Mouse (Mus musculus) heart, embryonic 11.5 days (tissue): Measurements from ENCODE around the gene Crisp4. TPM values are rescaled to one million over a fixed set of nuclear protein-coding genes. Genes with fewer than 3 reads are reported as not detected.

Experiments
- ATAC-seq: fragments of 200-750 bp; cut with Nextera tagmentation; replicated peaks from 2 replicates; pipeline ENCODE4 v1.8.0; 2017; ENCODE audit warnings: moderate library complexity; ENCODE audit not compliant: insufficient number of reproducible peaks, low FRiP score, low TSS enrichment
- H3K27ac ChIP-seq: fragments of 300-500 bp; sonication (generic); 2 replicates; pipeline ENCODE4 v1.5.1; 2014; ENCODE audit warnings: mild to moderate bottlenecking, low read depth, low read length
- H3K27me3 ChIP-seq: fragments of 300-500 bp; sonication (generic); 2 replicates; pipeline ENCODE4 v1.6.1; 2014; ENCODE audit warnings: mild to moderate bottlenecking, low read length, mixed read lengths; ENCODE audit not compliant: control insufficient read depth, insufficient read depth
- H3K36me3 ChIP-seq: fragments of 300-500 bp; sonication (generic); 2 replicates; pipeline ENCODE4 v1.6.1; 2014; ENCODE audit warnings: mild to moderate bottlenecking, low read length, moderate library complexity, mixed read lengths; ENCODE audit not compliant: control insufficient read depth, insufficient read depth
- H3K4me1 ChIP-seq: fragments of 300-500 bp; sonication (generic); 2 replicates; pipeline ENCODE4 v1.6.1; 2014; ENCODE audit warnings: low read length; ENCODE audit not compliant: control insufficient read depth, insufficient read depth
- H3K4me2 ChIP-seq: fragments of 300-500 bp; sonication (generic); 2 replicates; pipeline ENCODE4 v1.6.1; 2014; ENCODE audit warnings: mild to moderate bottlenecking, moderate library complexity
- H3K4me3 ChIP-seq: fragments of 300-500 bp; sonication (generic); 2 replicates; pipeline ENCODE4 v1.5.1; 2014; ENCODE audit warnings: low read depth, low read length
- H3K9ac ChIP-seq: fragments of 300-500 bp; sonication (generic); 2 replicates; pipeline ENCODE4 v1.6.1; 2014; ENCODE audit warnings: mild to moderate bottlenecking, low read depth, low read length, moderate library complexity
- H3K9me3 ChIP-seq: fragments of 300-500 bp; sonication (generic); replicated peaks from 2 replicates; pipeline ENCODE4 v1.6.1; 2016; ENCODE audit warnings: low read length; ENCODE audit not compliant: control insufficient read depth
- WGBS: fragments of 180-500 bp; shearing (Covaris S2); extraction: QIAGEN DNeasy Blood & Tissue Kit; methylation state at CpG from one replicate; pipeline ENCODE4 v1.1.7; 2014; ENCODE audit not compliant: insufficient replicate concordance; 5-methylcytosine and 5-hydroxymethylcytosine counted together
- polyA plus RNA-seq: library from polyadenylated mRNA; unstranded; fragments of >200 nt; fragmentation: Nextera tagmentation; extraction: Ambion mirVana; gene quantifications from 2 replicates; pipeline ENCODE4 v1.2.1, GENCODE M21; 2014

Gene Crisp4
- not detected in 2 replicates for polyA plus RNA-seq

- no peak within 1 kb of the TSS for H3K4me2 ChIP-seq
- no peaks in the 10 kb centered on the region for H3K4me1 ChIP-seq
- no peaks in the 10 kb centered on the region for H3K27me3 ChIP-seq
- H3K9ac ChIP-seq, result no peak within 1 kb of the TSS
- H3K36me3 ChIP-seq, result no peaks in the 10 kb centered on the region
- ATAC-seq, result no peak
- WGBS, result 66% methylated on average over 3 of the region's 3 CpGs
- H3K4me3 ChIP-seq, result no peak within 1 kb of the TSS
- H3K9me3 ChIP-seq, result no peaks in the 10 kb centered on the region
- no peak within 1 kb of the TSS for H3K27ac ChIP-seq
These were observed at the start of gene Crisp4 for GRCm38 (mm10) chr1:18145802-18146201. Gene Crisp4, minus strand, starts transcription at chr1:18145902.

DNA sequence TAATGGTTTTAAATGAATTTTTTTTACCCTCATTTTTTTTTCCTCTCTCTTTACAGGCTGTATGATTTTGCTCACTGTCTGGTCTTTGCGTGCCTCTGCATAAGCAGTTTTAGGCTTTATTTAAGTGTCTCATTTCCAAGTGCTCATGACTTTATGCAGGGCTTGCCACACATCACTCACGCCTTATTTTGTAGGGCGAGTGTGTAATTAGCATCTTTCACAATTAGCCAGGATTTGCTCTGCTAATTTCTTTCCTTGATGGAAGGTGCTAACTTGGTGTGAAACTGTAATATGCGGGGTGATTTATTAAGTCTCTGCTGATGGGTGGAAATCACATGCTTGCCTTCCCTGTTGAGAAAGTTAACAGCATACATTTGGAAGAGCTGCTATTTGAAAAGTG is 46.0 kb upstream of the Crisp4 start:
- Histone ChIP-seq H3K27ac (no peak overlapping the region), H3K36me3 (no peaks in the 10 kb centered on the region), H3K4me2 (no peak overlapping the region), H3K4me1 (no peaks in the 10 kb centered on the region), H3K27me3 (no peaks in the 10 kb centered on the region), H3K9me3 (no peaks in the 10 kb centered on the region), H3K9ac (no peak overlapping the region), H3K4me3 (no peak overlapping the region)
- ATAC-seq, result no peak
- 51% methylated on average over 4 of the region's 4 CpGs for WGBS

- ATAC-seq, result no peak
- Histone ChIP-seq H3K9me3 (no peaks in the 10 kb centered on the region), H3K36me3 (no peaks in the 10 kb centered on the region), H3K4me1 (no peaks in the 10 kb centered on the region), H3K9ac (no peak overlapping the region), H3K4me3 (no peak overlapping the region), H3K27me3 (no peaks in the 10 kb centered on the region), H3K27ac (no peak overlapping the region), H3K4me2 (no peak overlapping the region)
- WGBS, result 4% methylated on average over 1 of the region's 1 CpGs
These were observed 45.3 kb upstream of the Crisp4 start for GRCm38 (mm10) chr1:18190714-18191712.

- Histone ChIP-seq H3K27me3 (no peaks in the 10 kb centered on the region), H3K4me2 (no peak overlapping the region), H3K9ac (no peak overlapping the region), H3K4me1 (no peaks in the 10 kb centered on the region), H3K4me3 (no peak overlapping the region), H3K9me3 (no peaks in the 10 kb centered on the region), H3K36me3 (no peaks in the 10 kb centered on the region), H3K27ac (no peak overlapping the region)
- WGBS, result 62% methylated on average over 3 of the region's 3 CpGs
- ATAC-seq, result peak; percentile 82; the same call in 1 of the 2 replicates
These were observed 35.5 kb upstream of the Crisp4 start for GRCm38 (mm10) chr1:18181167-18181566.

- no peaks in the 10 kb centered on the region for H3K27me3 ChIP-seq
- ATAC-seq, result no peak
- H3K4me1 ChIP-seq, result no peaks in the 10 kb centered on the region
- no peaks in the 10 kb centered on the region for H3K36me3 ChIP-seq
- no peak overlapping the region for H3K27ac ChIP-seq
- no peaks in the 10 kb centered on the region for H3K9me3 ChIP-seq
- no peak overlapping the region for H3K4me2 ChIP-seq
- no peak overlapping the region for H3K9ac ChIP-seq
- 68% methylated on average over 4 of the region's 4 CpGs for WGBS
- H3K4me3 ChIP-seq, result no peak overlapping the region
These were observed 24.9 kb upstream of the Crisp4 start for GRCm38 (mm10) chr1:18170573-18170972.

- H3K27me3 ChIP-seq, result no peaks in the 10 kb centered on the region
- H3K4me2 ChIP-seq, result no peak overlapping the region
- no peaks in the 10 kb centered on the region for H3K4me1 ChIP-seq
- H3K27ac ChIP-seq, result no peak overlapping the region
- no peaks in the 10 kb centered on the region for H3K9me3 ChIP-seq
- H3K36me3 ChIP-seq, result no peaks in the 10 kb centered on the region
- no peak for ATAC-seq
- no peak overlapping the region for H3K4me3 ChIP-seq
- H3K9ac ChIP-seq, result no peak overlapping the region
- WGBS, result 77% methylated on average over 1 of the region's 1 CpGs
These were observed 22.6 kb upstream of the Crisp4 start for GRCm38 (mm10) chr1:18168261-18168660.

DNA sequence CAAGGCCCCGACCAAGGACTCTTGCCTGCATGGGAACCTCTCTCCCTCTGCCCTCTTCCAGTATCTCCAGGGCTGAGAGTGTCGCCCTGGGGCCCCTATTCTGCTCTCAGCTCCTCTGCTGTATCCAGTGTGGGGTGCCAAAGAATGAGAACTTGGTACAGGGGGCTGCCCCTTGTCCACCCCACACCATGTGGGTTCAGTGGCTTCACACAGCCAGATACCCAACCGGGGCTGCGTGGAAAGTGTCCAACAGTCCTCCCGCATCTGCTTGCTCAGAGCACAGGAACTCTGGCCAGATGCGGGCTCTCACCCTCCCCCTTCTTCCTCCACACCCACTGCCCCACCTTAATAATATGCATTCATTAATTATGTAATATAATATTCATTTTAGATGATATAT is 13.4 kb upstream of the Crisp4 start:
- Histone ChIP-seq H3K27me3 (no peaks in the 10 kb centered on the region), H3K36me3 (no peaks in the 10 kb centered on the region), H3K9ac (no peak overlapping the region), H3K9me3 (no peaks in the 10 kb centered on the region), H3K4me1 (no peaks in the 10 kb centered on the region), H3K4me3 (no peak overlapping the region), H3K4me2 (no peak overlapping the region), H3K27ac (no peak overlapping the region)
- ATAC-seq, result no peak
- 76% methylated on average over 6 of the region's 6 CpGs for WGBS

DNA sequence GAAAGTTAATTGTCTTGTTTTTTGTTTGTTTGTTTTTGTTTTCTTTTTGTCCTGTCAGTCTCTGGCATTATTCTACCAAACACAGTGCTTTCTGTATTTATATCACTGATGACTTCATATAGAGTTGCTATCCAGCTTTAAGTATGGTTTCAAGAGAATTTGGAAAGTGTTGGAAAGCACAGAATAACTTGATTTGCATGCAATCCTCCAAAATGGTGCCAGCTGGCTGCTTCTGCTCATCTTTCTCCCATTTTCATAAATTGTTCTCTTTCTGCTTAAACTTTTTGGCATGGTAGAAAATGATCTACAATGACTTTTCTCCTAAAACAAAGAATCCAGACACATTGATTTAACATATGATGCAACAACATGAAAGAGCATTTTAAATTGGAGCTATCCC is 2.5 kb upstream of the Crisp4 start:
- no peak for ATAC-seq
- Histone ChIP-seq H3K4me1 (no peaks in the 10 kb centered on the region), H3K4me2 (no peak overlapping the region), H3K27me3 (no peaks in the 10 kb centered on the region), H3K9ac (no peak overlapping the region), H3K27ac (no peak overlapping the region), H3K36me3 (no peaks in the 10 kb centered on the region), H3K4me3 (no peak overlapping the region), H3K9me3 (no peaks in the 10 kb centered on the region)

- H3K4me3 ChIP-seq, result no peak overlapping the region
- 53% methylated on average over 4 of the region's 4 CpGs for WGBS
These were observed 14.0 kb downstream of the Crisp4 start for GRCm38 (mm10) chr1:18131691-18132090.

More at GRCm38 (mm10) chr1:18131691-18132090, 14.0 kb downstream of the Crisp4 start:
- ATAC-seq, result no peak
- Histone ChIP-seq H3K27ac (no peak overlapping the region), H3K4me2 (no peak overlapping the region), H3K27me3 (no peaks in the 10 kb centered on the region), H3K4me1 (no peaks in the 10 kb centered on the region), H3K36me3 (no peaks in the 10 kb centered on the region), H3K9me3 (no peaks in the 10 kb centered on the region), H3K9ac (no peak overlapping the region)
